Mouse (Mus musculus) heart, postnatal 25 days (tissue): ENCODE data around the gene Trmt44. TPM values are rescaled to one million over a fixed set of nuclear protein-coding genes. Genes with fewer than 3 reads are reported as not detected.
A peak's percentile ranks its signal among the peaks of the same experiment; 100 is the strongest.

Experiments used
- DNase-seq: peaks from one replicate; pipeline ENCODE4 v3.0.0; 2022; ENCODE audit warnings: low spot score
- intact Hi-C: fragments of 180-260 bp; cut with DNase I; formaldehyde crosslinking; loops from one replicate; pipeline ENCODE4 v1.15.1; 2025
- total RNA-seq, 2 experiments: library from RNA; stranded (reverse); gene quantifications; 2 replicates each; pipeline ENCODE4 v1.2.3; 2021

Gene Trmt44
- 1 to 10 TPM; 1.8 to 2.6 TPM for total RNA-seq

GRCm38 (mm10) chr5:35574653-35575599 is at the start of gene Trmt44:
Gene Trmt44 (minus strand): TSS chr5:35575070.
- DNase-seq, result peak; percentile 80
- intact Hi-C loops, result no loop called here

DNA sequence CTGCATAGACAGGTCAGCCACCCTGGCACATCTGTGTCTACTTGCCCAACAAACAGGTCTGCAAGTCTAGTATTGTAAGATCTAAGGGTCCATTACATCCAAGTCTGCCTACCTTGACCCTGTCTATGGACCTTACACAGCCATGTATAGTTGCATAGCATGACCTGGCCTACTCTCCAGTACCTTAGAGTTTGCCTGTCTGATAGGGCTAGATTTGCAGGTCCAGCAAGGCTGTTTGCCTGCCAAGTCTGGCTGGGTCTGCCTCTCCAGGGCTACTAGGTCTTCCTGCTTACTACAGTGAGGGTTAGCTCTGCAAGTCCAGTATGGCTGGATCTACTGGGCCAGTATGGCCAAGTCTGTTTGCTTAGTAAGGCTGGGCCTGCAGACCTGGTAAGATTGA is 49.0 kb upstream of the Trmt44 start:
- intact Hi-C loops, result no loop called here
- no peak for DNase-seq

- no peak for DNase-seq
- intact Hi-C loops, result no loop called here
Measured at GRCm38 (mm10) chr5:35621114-35621513, 46.2 kb upstream of the Trmt44 start.

DNA sequence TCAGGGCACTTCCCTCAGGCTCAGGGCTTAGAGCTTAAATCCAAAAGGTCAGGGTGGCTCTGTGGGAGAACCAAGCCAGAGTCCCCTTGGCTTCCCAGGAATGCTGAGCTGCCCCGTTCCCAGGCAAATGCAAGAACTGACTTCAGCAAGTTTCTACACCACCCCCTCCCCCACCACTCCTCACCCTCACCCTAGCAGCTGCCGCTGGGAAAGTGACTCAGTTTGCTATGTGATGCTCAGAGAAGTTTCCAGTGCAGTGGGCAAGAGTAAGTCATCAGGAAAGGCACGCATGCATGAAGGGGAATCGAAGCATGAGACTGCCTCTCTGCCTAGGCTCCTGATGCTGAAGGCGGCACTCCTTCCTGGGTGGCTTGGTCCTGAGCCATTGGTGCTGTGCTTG is 42.1 kb upstream of the Trmt44 start:
- no peak for DNase-seq
- intact Hi-C loops, result no loop called here

DNA sequence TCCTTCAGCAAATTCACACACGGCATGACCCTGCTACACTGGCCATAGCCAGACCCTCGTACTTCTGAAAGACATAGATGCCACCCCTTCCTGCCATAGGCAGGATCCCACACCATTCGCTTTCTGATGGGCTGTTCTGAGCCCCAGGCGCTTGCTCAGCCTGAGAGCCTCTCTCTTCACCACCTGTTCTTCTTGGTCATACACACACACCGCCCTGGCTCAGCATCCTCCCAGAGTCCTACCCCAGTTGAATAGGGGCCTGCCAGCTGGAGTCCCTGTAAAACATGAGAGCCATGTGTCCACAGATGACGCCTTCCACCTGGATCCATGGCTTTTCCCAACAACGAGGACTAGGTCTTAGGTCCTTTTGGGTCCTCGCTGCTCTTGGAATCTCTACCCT is 37.9 kb upstream of the Trmt44 start:
- intact Hi-C loops, result no loop called here
- DNase-seq, result no peak

- intact Hi-C loops, result no loop called here
- no peak for DNase-seq
Measured at GRCm38 (mm10) chr5:35611900-35612299, 37.0 kb upstream of the Trmt44 start.

- intact Hi-C loops, result no loop called here
- DNase-seq, result no peak
Measured at GRCm38 (mm10) chr5:35611170-35611569, 36.3 kb upstream of the Trmt44 start.

DNA sequence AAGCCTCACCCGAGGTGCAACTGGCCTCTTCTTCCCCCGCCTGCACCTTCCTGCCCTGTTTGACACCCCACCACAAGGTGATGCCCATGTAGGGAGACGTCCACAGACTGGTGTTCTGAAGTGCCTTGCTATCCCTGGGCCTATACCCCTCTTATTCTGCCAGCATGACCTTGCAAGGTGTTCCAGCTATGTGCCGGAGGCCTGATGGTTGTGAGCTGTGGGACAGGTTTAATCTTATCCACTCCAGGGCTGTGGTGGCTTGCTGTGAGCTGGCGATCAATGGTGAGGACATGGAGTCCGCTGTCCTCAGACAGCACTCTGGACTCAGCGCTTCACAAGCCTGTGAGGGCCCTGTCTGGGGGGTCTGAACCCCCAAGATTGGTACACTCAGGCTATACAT is 35.5 kb upstream of the Trmt44 start:
- intact Hi-C loops, result no loop called here
- DNase-seq, result no peak

- DNase-seq, result no peak
- intact Hi-C loops, result no loop called here
Measured at GRCm38 (mm10) chr5:35609971-35610370, 35.1 kb upstream of the Trmt44 start.

- intact Hi-C loops, result no loop called here
- DNase-seq, result peak; percentile 71
Measured at GRCm38 (mm10) chr5:35609381-35609780, 34.5 kb upstream of the Trmt44 start.

DNA sequence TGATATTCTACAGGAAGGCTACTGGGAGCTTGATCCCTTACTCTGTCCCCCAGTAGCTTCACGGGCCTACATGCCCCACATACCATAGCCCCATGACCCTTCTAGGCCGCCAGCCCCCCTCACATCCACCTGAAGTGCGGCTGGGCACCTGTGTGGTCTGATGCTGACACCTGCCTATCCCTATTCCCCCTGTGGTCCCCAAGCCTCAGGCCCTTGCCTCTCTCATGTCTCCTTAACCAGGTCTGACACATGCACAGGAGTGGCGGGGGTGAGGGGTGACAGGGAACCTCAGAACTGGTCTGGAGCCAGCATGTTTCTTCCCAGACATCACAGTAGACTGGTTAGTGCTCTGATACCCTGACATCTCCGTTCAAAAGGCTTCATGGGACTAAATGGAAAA is 33.7 kb upstream of the Trmt44 start:
- intact Hi-C loops, result no loop called here

GRCm38 (mm10) chr5:35607784-35608183 is 32.9 kb upstream of the Trmt44 start:
- peak; percentile 40 for DNase-seq
- intact Hi-C loops, result no loop called here

More for the DNA sequence above, 33.7 kb upstream of the Trmt44 start:
- no peak for DNase-seq

DNA sequence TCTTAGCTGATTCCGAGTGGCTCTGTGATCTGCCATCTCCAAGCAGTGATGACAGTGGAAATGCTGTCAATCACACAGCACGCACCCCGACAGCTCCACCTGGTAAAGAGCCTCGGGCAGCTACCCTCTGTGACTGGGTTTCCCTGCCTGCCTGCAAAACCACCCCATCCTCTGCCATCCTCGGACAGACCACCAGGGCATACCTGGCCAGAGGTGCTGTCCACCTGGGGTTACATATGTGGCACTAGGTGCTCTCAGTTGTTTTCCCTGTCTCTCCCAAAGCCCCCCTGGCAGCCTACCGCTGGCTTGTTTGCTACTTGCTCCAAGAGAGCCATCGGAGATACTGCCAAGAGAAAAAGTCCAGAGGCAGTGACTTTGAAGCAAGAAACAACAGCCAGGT is 31.9 kb upstream of the Trmt44 start:
- DNase-seq, result no peak
- intact Hi-C loops, result no loop called here

DNA sequence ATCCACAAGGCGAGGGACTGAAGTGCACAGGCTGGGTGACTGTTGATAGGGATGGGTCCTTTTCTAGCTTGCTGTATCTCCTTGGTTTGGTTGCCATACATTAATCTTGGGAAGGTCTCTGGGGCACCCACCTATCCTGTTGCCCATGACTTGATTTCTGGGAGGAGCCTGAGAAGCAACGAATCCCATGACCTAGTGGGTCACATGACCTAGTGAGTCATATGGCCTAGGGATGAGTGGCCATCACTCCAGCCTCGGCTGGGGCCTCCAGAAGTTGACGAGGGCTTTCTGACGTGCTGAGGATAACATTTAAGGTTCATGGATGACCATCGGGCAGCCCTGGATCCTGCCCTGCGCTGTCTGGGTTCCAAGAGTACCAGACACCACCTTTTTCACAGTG is 30.5 kb upstream of the Trmt44 start:
- no peak for DNase-seq
- intact Hi-C loops, result no loop called here

DNA sequence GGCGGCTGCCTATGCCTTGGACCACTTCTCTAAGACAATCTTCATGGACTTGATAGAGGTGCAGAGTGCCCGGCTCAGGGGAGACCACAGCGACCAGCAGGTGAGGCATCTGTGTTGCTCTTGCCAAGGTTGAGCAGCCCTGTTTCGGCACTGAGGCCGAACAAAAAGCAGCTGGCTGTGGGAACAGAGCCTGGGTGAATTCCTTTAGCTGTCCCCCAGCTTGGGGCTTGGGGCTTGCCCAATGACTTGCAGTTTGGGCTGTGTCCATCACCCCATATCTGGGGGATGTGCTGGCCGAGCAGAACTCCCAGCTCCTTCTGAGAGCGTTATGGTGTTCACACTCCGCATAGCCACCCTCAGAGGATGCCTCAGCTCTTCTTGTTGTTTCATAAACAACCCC is 26.7 kb upstream of the Trmt44 start:
- DNase-seq, result no peak
- intact Hi-C loops, result no loop called here

GRCm38 (mm10) chr5:35600233-35600632 is 25.4 kb upstream of the Trmt44 start:
- no peak for DNase-seq
- intact Hi-C loops, result no loop called here

DNA sequence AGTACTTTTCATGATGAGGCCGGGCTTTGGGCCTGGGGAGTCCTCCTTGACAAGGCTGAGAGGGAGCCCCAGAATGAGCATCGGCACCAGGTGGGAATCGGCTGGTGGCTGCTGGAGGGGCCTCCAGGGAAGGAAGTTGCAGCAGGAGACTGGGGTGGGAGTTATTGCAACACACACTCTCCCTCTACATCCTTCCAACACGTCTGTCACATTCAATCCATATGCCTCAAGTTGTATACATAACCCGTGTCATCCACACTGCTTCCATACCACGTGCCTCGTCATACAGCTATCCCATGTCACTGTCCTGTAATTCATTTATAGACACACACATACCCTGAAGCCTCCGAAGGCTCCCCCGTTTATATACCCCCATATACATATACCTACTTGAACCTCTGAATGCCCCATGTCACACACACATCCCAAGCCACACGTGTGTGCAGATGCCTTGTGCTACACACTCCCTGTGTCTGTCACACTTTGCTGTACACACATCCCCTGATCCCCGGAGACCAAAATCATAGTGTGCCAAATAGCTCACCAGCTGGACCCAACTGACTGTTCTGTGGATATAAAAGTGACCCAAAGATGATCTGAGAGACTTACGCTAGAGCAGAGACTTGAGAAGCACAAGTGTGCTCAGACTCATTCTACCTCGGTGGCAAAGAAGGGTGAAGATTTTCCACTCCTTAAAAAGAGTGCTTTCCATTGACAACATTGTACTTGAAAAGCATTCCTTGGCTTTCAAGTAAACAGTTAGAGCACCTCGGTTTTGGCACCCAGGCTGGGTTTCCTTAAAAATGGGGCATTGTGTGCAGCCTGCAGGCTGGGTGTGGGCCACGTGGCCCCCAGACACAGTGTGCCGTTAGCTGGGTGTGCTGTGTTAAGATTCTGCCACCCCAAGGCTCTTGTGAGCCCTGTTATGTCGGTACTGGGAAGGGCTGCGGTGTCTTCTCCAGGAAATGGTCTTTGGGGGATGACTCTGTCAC is 21.6 kb upstream of the Trmt44 start:
- DNase-seq, result no peak
- intact Hi-C loops, result loop anchor here (2.0 to 5.0 kb wide), 3 partner anchors 84 to 158 kb away; no protein-coding TSS in a partner anchor

DNA sequence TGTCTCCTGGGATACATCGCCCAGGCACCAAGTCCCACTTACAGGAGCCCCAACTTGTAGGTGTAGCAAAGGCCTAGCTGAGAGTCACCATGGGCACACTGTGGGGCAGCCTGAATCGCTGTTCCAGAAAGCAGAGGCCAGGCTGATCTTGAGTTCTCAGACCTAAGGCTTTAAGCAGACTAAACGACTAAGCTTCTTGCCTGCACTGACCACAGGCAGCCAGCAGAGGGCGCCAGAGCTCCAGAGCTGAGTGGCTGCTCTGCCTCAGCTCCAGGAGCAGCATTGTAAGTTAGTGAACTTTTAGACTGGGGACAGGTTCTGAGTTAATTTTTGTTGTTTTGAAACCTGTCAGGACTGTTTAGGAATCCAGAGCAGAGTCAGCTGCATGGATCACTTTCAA is 20.8 kb upstream of the Trmt44 start:
- intact Hi-C loops, result loop anchor here (1.0 to 5.0 kb wide), 5 partner anchors 85 to 263 kb away; no protein-coding TSS in a partner anchor

GRCm38 (mm10) chr5:35594768-35595167 is 19.9 kb upstream of the Trmt44 start:
- DNase-seq, result no peak
- intact Hi-C loops, result loop anchor here (1.0 to 5.0 kb wide), 3 partner anchors 103 to 264 kb away; no protein-coding TSS in a partner anchor

More for the DNA sequence above, 20.8 kb upstream of the Trmt44 start:
- DNase-seq, result peak; percentile 38

DNA sequence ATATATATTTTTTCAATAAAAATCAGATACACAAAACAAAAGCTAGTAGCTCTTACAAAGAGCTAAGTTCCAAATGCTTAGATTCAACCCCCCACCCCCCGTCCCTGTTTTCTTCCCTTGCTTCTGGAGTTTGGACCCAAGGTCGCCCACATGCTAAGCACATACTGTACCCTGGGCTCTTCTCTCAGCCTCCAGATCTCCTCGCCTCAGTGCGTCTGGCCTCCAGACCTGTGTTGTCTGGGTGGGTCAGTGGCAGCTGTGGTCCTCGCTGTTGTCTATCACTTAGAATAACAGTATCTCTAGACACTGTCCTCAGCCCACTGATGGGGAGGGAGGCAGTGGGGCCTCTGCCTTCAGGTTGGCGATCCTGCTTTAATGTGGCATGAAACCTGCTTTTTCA is 18.4 kb upstream of the Trmt44 start:
- intact Hi-C loops, result no loop called here

More for the DNA sequence above, 18.4 kb upstream of the Trmt44 start:
- DNase-seq, result no peak
